Mouse (Mus musculus): ENCODE data around the gene Tssk3.
"Not testable (repeated sequence)": the region's sequence is repeated elsewhere in the genome, so short reads cannot be mapped to it uniquely, and the experiment has no call there.

The Tssk3 gene

GRCm38 (mm10) chr4:129500607-129501566 lies 10.1 kb upstream of the Tssk3 start:
- peak; percentile 68 for DNase-seq (ENCODE audit: low read depth, low spot score)

GRCm38 (mm10) chr4:129500017-129500416 lies 9.2 kb upstream of the Tssk3 start:
- DNase-seq (ENCODE audit: low read depth, low spot score): no peak

GRCm38 (mm10) chr4:129498941-129499340 lies 8.1 kb upstream of the Tssk3 start:
- DNase-seq (ENCODE audit: low read depth, low spot score): no peak

GRCm38 (mm10) chr4:129496631-129497030 lies 5.8 kb upstream of the Tssk3 start:
- peak; percentile 22 for DNase-seq (ENCODE audit: low read depth, low spot score)

- peak; percentile 35 for DNase-seq (ENCODE audit: low read depth, low spot score)
Observed at GRCm38 (mm10) chr4:129495672-129496562, 5.1 kb upstream of the Tssk3 start.

GRCm38 (mm10) chr4:129494681-129495080 lies 3.9 kb upstream of the Tssk3 start:
- no peak for DNase-seq (ENCODE audit: low read depth, low spot score)

- no peak for DNase-seq (ENCODE audit: low read depth, low spot score)
Observed at GRCm38 (mm10) chr4:129481090-129481489, 9.7 kb downstream of the Tssk3 start.

GRCm38 (mm10) chr4:129479863-129480262 lies 11.0 kb downstream of the Tssk3 start:
- DNase-seq (ENCODE audit: low read depth, low spot score): no peak

GRCm38 (mm10) chr4:129476047-129476446 lies 14.8 kb downstream of the Tssk3 start:
- DNase-seq (ENCODE audit: low read depth, low spot score): no peak

GRCm38 (mm10) chr4:129464286-129464815 lies 26.5 kb downstream of the Tssk3 start:
- no peak for DNase-seq (ENCODE audit: low read depth, low spot score)

GRCm38 (mm10) chr4:129463097-129464059 lies 27.4 kb downstream of the Tssk3 start:
- peak; percentile 18 for DNase-seq (ENCODE audit: low read depth, low spot score)

GRCm38 (mm10) chr4:129462118-129462517 lies 28.7 kb downstream of the Tssk3 start:
- DNase-seq (ENCODE audit: low read depth, low spot score): no peak

- peak; percentile 100 for DNase-seq (ENCODE audit: low read depth, low spot score)
Observed at GRCm38 (mm10) chr4:129461183-129461960, 29.4 kb downstream of the Tssk3 start, which contains the start of gene Bsdc1. Gene Bsdc1, plus strand, starts transcription at chr4:129461581.

- no peak for DNase-seq (ENCODE audit: low read depth, low spot score)
Observed at GRCm38 (mm10) chr4:129460827-129461182, 30.0 kb downstream of the Tssk3 start.

- no peak for DNase-seq (ENCODE audit: low read depth, low spot score)
Observed at GRCm38 (mm10) chr4:129459726-129460125, 31.1 kb downstream of the Tssk3 start.

GRCm38 (mm10) chr4:129457311-129457710 lies 33.5 kb downstream of the Tssk3 start:
- not testable (repeated sequence) for DNase-seq (ENCODE audit: low read depth, low spot score)

- no peak for DNase-seq (ENCODE audit: low read depth, low spot score)
Observed at GRCm38 (mm10) chr4:129456126-129456525, 34.7 kb downstream of the Tssk3 start.

- peak; percentile 80 for DNase-seq (ENCODE audit: low read depth, low spot score)
Observed at GRCm38 (mm10) chr4:129455265-129455664, 35.6 kb downstream of the Tssk3 start.

GRCm38 (mm10) chr4:129451471-129452169 lies 39.2 kb downstream of the Tssk3 start:
- no peak for DNase-seq (ENCODE audit: low read depth, low spot score)
